Mouse (Mus musculus) ES-E14 (cell line): ENCODE results near the gene 0610030E20Rik.

Experiments used
- HCFC1 ChIP-seq: IDR thresholded peaks from 2 replicates; pipeline ENCODE4 v1.6.1; 2012; ENCODE audit warnings: low read length, inconsistent platforms, borderline replicate concordance; ENCODE audit not compliant: insufficient read depth
- MAFK ChIP-seq: IDR thresholded peaks from 2 replicates; pipeline ENCODE4 v1.6.1; 2014; ENCODE audit warnings: mild to moderate bottlenecking, low read depth, low read length, inconsistent platforms; ENCODE audit not compliant: insufficient read depth
- ZC3H11A ChIP-seq: IDR thresholded peaks from 2 replicates; pipeline ENCODE4 v1.6.1; 2012; ENCODE audit warnings: low read depth, mild to moderate bottlenecking, inconsistent platforms, low read length, borderline replicate concordance

- TF ChIP-seq ZC3H11A (no peak), MAFK (no peak), HCFC1 (no peak)
Observed at GRCm38 (mm10) chr6:72378510-72379234, 31.6 kb downstream of the 0610030E20Rik start.
